Mouse (Mus musculus) left cerebral cortex, postnatal 14 days (tissue): ENCODE results near the gene Micu2. TPM values are rescaled to one million over a fixed set of nuclear protein-coding genes. Genes with fewer than 3 reads are reported as not detected.
"Not testable (repeated sequence)": the region's sequence is repeated elsewhere in the genome, so short reads cannot be mapped to it uniquely, and the experiment has no call there.

Experiments
- DNase-seq, 2 experiments: peaks; one replicate each; pipeline ENCODE4 v3.0.0; 2021 to 2022; ENCODE audit warnings: low spot score in 2 of 2, mixed read lengths in 1 of 2
- intact Hi-C: fragments of 180-260 bp; cut with DNase I; formaldehyde crosslinking; loops from one replicate; pipeline ENCODE4 v1.15.1; 2025
- total RNA-seq, 2 experiments: library from RNA; stranded (reverse); gene quantifications; 2 replicates each; pipeline ENCODE4 v1.2.3; 2021

The Micu2 gene
- total RNA-seq, 2 experiments from 2014 or later, result 23.2 to 24.0 TPM

GRCm38 (mm10) chr14:57971986-57972525 is 27.0 kb downstream of the Micu2 start:
- intact Hi-C loops, result no loop called here
- no peak for DNase-seq

- intact Hi-C loops, result no loop called here
- no peak for DNase-seq
Measured at GRCm38 (mm10) chr14:57968873-57969272, 30.2 kb downstream of the Micu2 start.

GRCm38 (mm10) chr14:57967080-57967797 is 31.8 kb downstream of the Micu2 start:
- DNase-seq, result peak; percentile 14 to 33

GRCm38 (mm10) chr14:57961861-57962260 is 37.2 kb downstream of the Micu2 start:
- intact Hi-C loops, result no loop called here
- DNase-seq, result no peak

More at GRCm38 (mm10) chr14:57967080-57967797, 31.8 kb downstream of the Micu2 start:
- intact Hi-C loops, result no loop called here

- DNase-seq, result peak; percentile 11 to 25
- intact Hi-C loops, result no loop called here
Measured at GRCm38 (mm10) chr14:57951089-57951488, 48.0 kb downstream of the Micu2 start.

GRCm38 (mm10) chr14:57945834-57946233 is 53.2 kb downstream of the Micu2 start:
- intact Hi-C loops, result no loop called here
- no peak for DNase-seq

GRCm38 (mm10) chr14:57937297-57937696 is 61.8 kb downstream of the Micu2 start:
- DNase-seq, result no peak
- intact Hi-C loops, result no loop called here

GRCm38 (mm10) chr14:57934666-57935065 is 64.4 kb downstream of the Micu2 start:
- no peak for DNase-seq
- intact Hi-C loops, result no loop called here

GRCm38 (mm10) chr14:57933608-57934007 is 65.5 kb downstream of the Micu2 start:
- intact Hi-C loops, result no loop called here
- DNase-seq, result no peak

- intact Hi-C loops, result no loop called here
- no peak for DNase-seq
Measured at GRCm38 (mm10) chr14:57932881-57933443, 66.1 kb downstream of the Micu2 start.

GRCm38 (mm10) chr14:57921428-57922131 is 77.5 kb downstream of the Micu2 start:
- DNase-seq, result no peak

GRCm38 (mm10) chr14:57920568-57921310 is 78.3 kb downstream of the Micu2 start:
- intact Hi-C loops, result no loop called here
- DNase-seq, result peak in 1 of 2 experiments; percentile 26

More at GRCm38 (mm10) chr14:57921428-57922131, 77.5 kb downstream of the Micu2 start:
- intact Hi-C loops, result no loop called here

GRCm38 (mm10) chr14:57919148-57919875 is 79.8 kb downstream of the Micu2 start:
- no peak for DNase-seq
- intact Hi-C loops, result no loop called here

- intact Hi-C loops, result no loop called here
- no peak for DNase-seq
Measured at GRCm38 (mm10) chr14:57915341-57915740, 83.7 kb downstream of the Micu2 start.

GRCm38 (mm10) chr14:57912211-57913007 is 86.7 kb downstream of the Micu2 start:
- intact Hi-C loops, DNase-seq: not testable (repeated sequence)

- intact Hi-C loops, result loop anchor here (2.0 kb wide), 1 partner anchor 231 kb away; no protein-coding TSS in a partner anchor
- DNase-seq, result not testable (repeated sequence)
Measured at GRCm38 (mm10) chr14:57911787-57912186, 87.3 kb downstream of the Micu2 start.

GRCm38 (mm10) chr14:57911316-57911715 is 87.7 kb downstream of the Micu2 start:
- DNase-seq, result no peak
- intact Hi-C loops, result loop anchor here (2.0 kb wide), 1 partner anchor 231 kb away; no protein-coding TSS in a partner anchor
